Mouse (Mus musculus): ENCODE measurements at regions not wholly inside any gene's neighbourhood (a gene's known extent, or its start where the extent isn't known, plus 50 kb on each side); places are given as distances from the start of the nearest gene placed in this dataset.

GRCm38 (mm10) chr4:127452081-127452480 is 94.1 kb upstream of the Gjb5 start:
- ATAC-seq (ENCODE audit: extremely low read depth, insufficient number of reproducible peaks, low FRiP score, poor library complexity, severe bottlenecking) (no peak), DNase-seq (ENCODE audit: low spot score) (no peak)
- Histone ChIP-seq H3K4me1 (ENCODE audit: insufficient read depth, low read depth, low read length) (no peaks in the 10 kb centered on the region), H3K36me3 (replicated peaks) (no peaks in the 10 kb centered on the region), H3K4me3 (ENCODE audit: low read depth, low read length) (no peak overlapping the region), H3K27me3 (ENCODE audit: insufficient read depth, low read length) (no peaks in the 10 kb centered on the region), H3K9me3 (replicated peaks) (peaks cover 76% of the 10 kb centered on the region)
- no peak for TF ChIP-seq POLR2AphosphoS5 (IDR thresholded peaks at IDR 0.05; ENCODE audit: insufficient replicate concordance, low read depth, low read length)
- no peak for TF ChIP-seq TAL1 (conservative IDR thresholded peaks at IDR 0.05; ENCODE audit: low read depth, low read length)
- no peak for TF ChIP-seq GATA1 (IDR thresholded peaks at IDR 0.05; ENCODE audit: borderline replicate concordance, low read length)
- no peak for TF ChIP-seq GATA2 (IDR thresholded peaks at IDR 0.05; ENCODE audit: borderline replicate concordance, low read depth, low read length)
- no peak for TF ChIP-seq CTCF (IDR thresholded peaks at IDR 0.05; ENCODE audit: low read depth, low read length)

GRCm38 (mm10) chr4:127445300-127445699 is 87.3 kb upstream of the Gjb5 start:
- DNase-seq (ENCODE audit: low spot score) (no peak), ATAC-seq (ENCODE audit: extremely low read depth, insufficient number of reproducible peaks, low FRiP score, poor library complexity, severe bottlenecking) (no peak)
- Histone ChIP-seq H3K4me3 (ENCODE audit: low read depth, low read length) (no peak overlapping the region), H3K36me3 (replicated peaks) (no peaks in the 10 kb centered on the region), H3K27me3 (ENCODE audit: insufficient read depth, low read length) (no peaks in the 10 kb centered on the region), H3K9me3 (replicated peaks) (peaks cover 66% of the 10 kb centered on the region), H3K4me1 (ENCODE audit: insufficient read depth, low read depth, low read length) (no peaks in the 10 kb centered on the region)
- no peak for TF ChIP-seq POLR2AphosphoS5 (IDR thresholded peaks at IDR 0.05; ENCODE audit: insufficient replicate concordance, low read depth, low read length)
- TF ChIP-seq GATA1 (IDR thresholded peaks at IDR 0.05; ENCODE audit: borderline replicate concordance, low read length) = no peak
- no peak for TF ChIP-seq TAL1 (conservative IDR thresholded peaks at IDR 0.05; ENCODE audit: low read depth, low read length)
- no peak for TF ChIP-seq CTCF (IDR thresholded peaks at IDR 0.05; ENCODE audit: low read depth, low read length)
- TF ChIP-seq GATA2 (IDR thresholded peaks at IDR 0.05; ENCODE audit: borderline replicate concordance, low read depth, low read length) = no peak

- Histone ChIP-seq H3K9me3 (replicated peaks) (peaks cover 71% of the 10 kb centered on the region), H3K4me1 (ENCODE audit: insufficient read depth, low read depth, low read length) (no peaks in the 10 kb centered on the region), H3K4me3 (ENCODE audit: low read depth, low read length) (no peak overlapping the region), H3K27me3 (ENCODE audit: insufficient read depth, low read length) (no peaks in the 10 kb centered on the region), H3K36me3 (replicated peaks) (no peaks in the 10 kb centered on the region)
- ATAC-seq (ENCODE audit: extremely low read depth, insufficient number of reproducible peaks, low FRiP score, poor library complexity, severe bottlenecking) (no peak), DNase-seq (ENCODE audit: low spot score) (no peak)
- no peak for TF ChIP-seq GATA2 (IDR thresholded peaks at IDR 0.05; ENCODE audit: borderline replicate concordance, low read depth, low read length)
- TF ChIP-seq GATA1 (IDR thresholded peaks at IDR 0.05; ENCODE audit: borderline replicate concordance, low read length) = no peak
- no peak for TF ChIP-seq POLR2AphosphoS5 (IDR thresholded peaks at IDR 0.05; ENCODE audit: insufficient replicate concordance, low read depth, low read length)
- no peak for TF ChIP-seq CTCF (IDR thresholded peaks at IDR 0.05; ENCODE audit: low read depth, low read length)
- no peak for TF ChIP-seq TAL1 (conservative IDR thresholded peaks at IDR 0.05; ENCODE audit: low read depth, low read length)
Observed at GRCm38 (mm10) chr4:127444056-127444455, 86.1 kb upstream of the Gjb5 start.

GRCm38 (mm10) chr4:127442001-127442400 is 84.0 kb upstream of the Gjb5 start:
- ATAC-seq (ENCODE audit: extremely low read depth, insufficient number of reproducible peaks, low FRiP score, poor library complexity, severe bottlenecking) = no peak
- H3K4me3 ChIP-seq (ENCODE audit: low read depth, low read length) = no peak overlapping the region
- H3K9me3 ChIP-seq (replicated peaks) = peaks cover 76% of the 10 kb centered on the region
- DNase-seq (ENCODE audit: low spot score) = no peak
- H3K36me3 ChIP-seq (replicated peaks) = no peaks in the 10 kb centered on the region
- TF ChIP-seq CTCF (IDR thresholded peaks at IDR 0.05; ENCODE audit: low read depth, low read length) (no peak), POLR2AphosphoS5 (IDR thresholded peaks at IDR 0.05; ENCODE audit: insufficient replicate concordance, low read depth, low read length) (no peak), GATA1 (IDR thresholded peaks at IDR 0.05; ENCODE audit: borderline replicate concordance, low read length) (no peak), TAL1 (conservative IDR thresholded peaks at IDR 0.05; ENCODE audit: low read depth, low read length) (no peak), GATA2 (IDR thresholded peaks at IDR 0.05; ENCODE audit: borderline replicate concordance, low read depth, low read length) (no peak)
- no peaks in the 10 kb centered on the region for H3K27me3 ChIP-seq (ENCODE audit: insufficient read depth, low read length)
- H3K4me1 ChIP-seq (ENCODE audit: insufficient read depth, low read depth, low read length) = no peaks in the 10 kb centered on the region

- Histone ChIP-seq H3K9me3 (replicated peaks) (peaks cover 78% of the 10 kb centered on the region), H3K4me1 (ENCODE audit: insufficient read depth, low read depth, low read length) (no peaks in the 10 kb centered on the region), H3K36me3 (replicated peaks) (no peaks in the 10 kb centered on the region), H3K4me3 (ENCODE audit: low read depth, low read length) (no peak overlapping the region), H3K27me3 (ENCODE audit: insufficient read depth, low read length) (no peaks in the 10 kb centered on the region)
- ATAC-seq (ENCODE audit: extremely low read depth, insufficient number of reproducible peaks, low FRiP score, poor library complexity, severe bottlenecking) (no peak), DNase-seq (ENCODE audit: low spot score) (no peak)
- TF ChIP-seq POLR2AphosphoS5 (IDR thresholded peaks at IDR 0.05; ENCODE audit: insufficient replicate concordance, low read depth, low read length) = no peak
- TF ChIP-seq TAL1 (conservative IDR thresholded peaks at IDR 0.05; ENCODE audit: low read depth, low read length) = no peak
- TF ChIP-seq GATA1 (IDR thresholded peaks at IDR 0.05; ENCODE audit: borderline replicate concordance, low read length) = no peak
- TF ChIP-seq CTCF (IDR thresholded peaks at IDR 0.05; ENCODE audit: low read depth, low read length) = no peak
- no peak for TF ChIP-seq GATA2 (IDR thresholded peaks at IDR 0.05; ENCODE audit: borderline replicate concordance, low read depth, low read length)
Observed at GRCm38 (mm10) chr4:127440602-127441001, 82.6 kb upstream of the Gjb5 start.

GRCm38 (mm10) chr4:127435076-127435475 is 77.1 kb upstream of the Gjb5 start:
- no peak for DNase-seq (ENCODE audit: low spot score)

More at GRCm38 (mm10) chr4:127435076-127435475, 77.1 kb upstream of the Gjb5 start:
- TF ChIP-seq TAL1 (conservative IDR thresholded peaks at IDR 0.05; ENCODE audit: low read depth, low read length) (no peak), GATA1 (IDR thresholded peaks at IDR 0.05; ENCODE audit: borderline replicate concordance, low read length) (no peak), POLR2AphosphoS5 (IDR thresholded peaks at IDR 0.05; ENCODE audit: insufficient replicate concordance, low read depth, low read length) (no peak), CTCF (IDR thresholded peaks at IDR 0.05; ENCODE audit: low read depth, low read length) (no peak), GATA2 (IDR thresholded peaks at IDR 0.05; ENCODE audit: borderline replicate concordance, low read depth, low read length) (no peak)
- no peak overlapping the region for H3K4me3 ChIP-seq (ENCODE audit: low read depth, low read length)
- H3K36me3 ChIP-seq (replicated peaks) = no peaks in the 10 kb centered on the region
- no peaks in the 10 kb centered on the region for H3K27me3 ChIP-seq (ENCODE audit: insufficient read depth, low read length)
- peaks cover 90% of the 10 kb centered on the region for H3K9me3 ChIP-seq (replicated peaks)
- no peak for ATAC-seq (ENCODE audit: extremely low read depth, insufficient number of reproducible peaks, low FRiP score, poor library complexity, severe bottlenecking)
- no peaks in the 10 kb centered on the region for H3K4me1 ChIP-seq (ENCODE audit: insufficient read depth, low read depth, low read length)

All from G1E (cell line).